Mouse (Mus musculus): Measurements from ENCODE around the gene Crb1.
"Not testable (repeated sequence)": the region's sequence is repeated elsewhere in the genome, so short reads cannot be mapped to it uniquely, and the experiment has no call there.

Crb1 gene

DNA sequence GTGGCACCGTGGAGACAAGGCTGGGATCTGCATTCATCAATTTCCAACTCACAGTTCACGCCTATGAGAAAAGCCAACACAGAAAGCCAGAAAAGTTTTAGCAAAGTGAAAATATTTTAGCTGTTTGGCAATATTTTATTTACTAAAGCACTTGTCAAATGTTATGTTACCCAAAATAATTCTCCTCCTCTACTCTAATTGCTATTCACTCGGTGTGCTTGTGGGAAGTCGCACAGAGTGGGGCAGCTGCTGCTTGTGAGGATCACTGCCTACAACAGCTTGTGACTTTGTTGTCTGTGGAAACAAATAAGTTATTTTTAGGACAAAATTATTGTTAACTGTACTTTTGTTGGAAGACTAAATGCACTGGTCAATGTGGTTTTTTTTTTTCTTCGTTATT lies 48.6 kb downstream of the Crb1 start:
- DNase-seq, result no peak

- DNase-seq, result no peak
Measured at GRCm38 (mm10) chr1:139325378-139325777, 51.5 kb downstream of the Crb1 start.

- no peak for DNase-seq
Measured at GRCm38 (mm10) chr1:139319798-139320197, 57.1 kb downstream of the Crb1 start.

- DNase-seq, result no peak
Measured at GRCm38 (mm10) chr1:139314297-139314874, 62.5 kb downstream of the Crb1 start.

DNA sequence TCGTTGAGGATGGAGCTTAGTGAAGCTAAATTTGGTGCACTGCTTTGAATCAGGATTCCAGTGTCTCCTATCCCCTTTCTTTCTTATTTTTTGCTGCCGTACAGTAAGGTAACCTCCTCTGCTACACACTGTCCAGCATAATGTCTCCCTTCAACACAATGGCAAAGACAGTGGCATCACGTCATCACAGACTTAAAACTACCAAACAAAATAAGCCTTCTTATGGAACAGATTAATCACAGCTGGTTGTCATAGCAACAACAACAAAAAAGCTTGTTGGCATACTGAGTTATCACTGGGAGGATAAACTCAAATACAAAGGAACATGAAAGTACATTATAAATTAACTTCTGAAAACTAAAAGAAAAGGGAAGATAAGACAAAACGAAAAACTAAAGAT lies 68.0 kb downstream of the Crb1 start:
- no peak for DNase-seq

DNA sequence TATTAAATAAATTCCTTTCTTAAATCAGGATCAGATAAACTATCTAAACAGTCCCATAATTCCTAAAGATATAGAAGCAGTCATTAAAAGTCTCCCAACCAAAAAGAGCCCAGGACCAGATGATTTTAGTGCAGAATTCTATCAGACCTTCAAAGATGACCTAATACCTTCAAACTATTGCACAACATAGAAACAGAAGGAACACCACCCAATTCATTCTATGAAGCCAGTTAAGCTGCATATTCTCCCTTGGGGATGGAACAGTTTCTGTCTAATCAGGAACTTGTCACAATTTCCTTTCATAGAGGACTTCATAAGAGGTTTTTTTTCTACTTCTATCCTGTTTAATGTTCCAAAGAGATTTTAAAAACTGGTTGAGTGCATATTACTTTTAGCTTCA lies 74.4 kb downstream of the Crb1 start:
- DNase-seq, result not testable (repeated sequence)

DNA sequence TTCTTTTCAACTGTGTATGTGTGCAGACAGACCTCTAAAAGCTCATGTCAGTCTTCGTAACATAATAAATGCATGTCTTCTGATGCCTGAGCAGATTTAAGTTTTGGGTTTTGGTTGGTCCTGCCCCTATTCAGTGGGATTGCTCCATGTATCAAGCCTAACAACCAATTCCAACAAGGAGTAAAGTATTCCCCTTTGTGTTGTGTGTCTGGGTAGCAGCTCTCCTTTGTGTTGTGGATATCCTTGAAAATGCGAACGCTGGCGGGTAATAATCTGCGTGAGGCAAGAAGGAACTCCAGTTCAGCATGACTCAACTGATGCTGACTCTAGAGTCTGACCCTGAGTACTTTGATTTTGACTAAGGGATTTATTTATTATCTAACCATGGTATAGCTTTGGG lies 75.1 kb downstream of the Crb1 start:
- DNase-seq, result no peak

GRCm38 (mm10) chr1:139292023-139292422 lies 84.9 kb downstream of the Crb1 start:
- no peak for DNase-seq

DNA sequence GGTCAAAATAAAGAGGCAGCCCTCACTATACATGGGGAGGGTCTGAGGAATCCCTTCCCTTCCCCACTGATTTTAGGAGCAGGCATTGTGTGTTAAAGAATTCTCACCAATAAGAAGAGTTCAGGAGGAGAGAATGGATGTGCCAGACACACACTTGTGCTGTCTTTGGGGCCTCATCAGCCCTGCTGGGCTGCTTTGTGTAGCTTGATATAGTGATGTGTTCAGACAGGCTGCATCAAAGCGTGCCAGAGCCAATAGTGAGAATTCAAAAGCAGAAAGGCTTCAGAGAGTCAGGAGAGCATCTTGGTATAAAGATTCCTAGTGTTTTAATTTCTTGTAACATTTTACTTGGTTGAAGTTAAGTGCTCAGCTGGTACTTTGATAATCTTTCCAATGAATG lies 85.3 kb downstream of the Crb1 start:
- DNase-seq, result no peak

DNA sequence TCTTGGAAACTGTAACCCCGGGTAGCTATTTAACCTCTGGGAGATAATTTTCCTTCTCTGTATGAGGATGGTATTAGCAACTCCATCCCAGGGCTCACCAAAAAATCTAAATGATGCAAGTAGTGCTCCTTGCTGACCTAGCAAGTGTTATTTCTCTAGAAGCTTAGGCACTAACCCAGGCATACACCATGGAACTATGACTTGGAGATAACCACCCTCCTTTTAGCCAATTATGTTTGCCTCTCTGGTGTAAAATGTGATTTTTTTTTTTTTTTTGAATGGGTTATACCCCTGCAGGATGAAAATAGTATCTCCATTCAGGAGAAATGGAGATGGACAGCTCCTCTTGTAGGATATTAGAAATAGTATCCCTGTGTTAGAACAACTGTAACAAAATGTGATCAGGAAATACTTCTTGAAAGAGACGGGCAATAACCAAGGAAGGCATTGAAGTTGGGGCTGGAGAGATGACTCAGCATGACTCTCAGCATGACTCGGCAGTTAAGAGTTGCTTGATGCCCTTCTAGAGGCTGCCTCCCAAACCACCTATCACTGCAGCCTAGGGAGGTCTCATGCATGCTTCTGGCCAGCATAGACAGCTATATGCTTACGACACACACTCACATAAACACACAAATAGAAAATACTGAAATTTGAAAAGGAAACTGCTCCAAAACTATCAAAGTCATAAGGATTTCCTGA lies 100.1 kb downstream of the Crb1 start:
- DNase-seq, result no peak

DNA sequence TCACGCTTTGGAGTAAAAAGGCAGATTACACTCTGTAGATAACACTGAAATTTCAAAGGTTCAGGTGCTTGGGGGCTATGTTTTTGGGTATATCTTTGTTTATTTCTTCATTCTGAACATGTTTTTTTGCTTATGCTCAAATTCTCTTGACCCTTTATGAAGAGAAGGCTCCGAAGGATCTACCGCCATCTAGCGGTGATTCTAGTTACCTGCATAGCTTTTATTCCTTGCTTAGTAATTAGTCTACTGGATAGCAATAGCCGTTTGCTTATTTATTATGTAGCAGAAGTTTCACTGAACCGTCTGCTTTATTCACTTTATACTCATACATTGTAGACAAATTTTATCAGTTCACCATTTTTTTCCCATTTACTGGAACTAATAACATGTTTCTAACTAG lies 109.1 kb downstream of the Crb1 start:
- DNase-seq, result peak; percentile 55

GRCm38 (mm10) chr1:139264245-139264644 lies 112.7 kb downstream of the Crb1 start:
- no peak for DNase-seq

DNA sequence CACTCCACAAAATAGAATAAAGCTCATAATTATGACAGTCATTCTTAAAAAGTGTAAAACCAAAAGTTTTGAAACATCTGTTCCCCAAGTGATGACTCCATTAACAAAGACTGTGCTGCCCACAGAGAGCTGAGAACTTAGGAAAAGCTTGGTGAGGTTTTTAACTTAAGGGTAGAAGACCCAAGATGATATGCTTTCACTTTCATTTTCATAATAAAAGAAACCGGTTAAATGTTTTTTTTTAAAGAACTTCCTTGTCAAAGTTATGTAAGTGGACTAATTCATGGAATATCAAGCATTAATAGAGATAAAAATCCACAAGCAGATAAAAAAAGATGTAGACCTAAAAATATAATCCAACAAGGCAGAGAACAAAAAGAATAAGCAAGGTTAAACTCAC lies 113.7 kb downstream of the Crb1 start:
- no peak for DNase-seq

DNA sequence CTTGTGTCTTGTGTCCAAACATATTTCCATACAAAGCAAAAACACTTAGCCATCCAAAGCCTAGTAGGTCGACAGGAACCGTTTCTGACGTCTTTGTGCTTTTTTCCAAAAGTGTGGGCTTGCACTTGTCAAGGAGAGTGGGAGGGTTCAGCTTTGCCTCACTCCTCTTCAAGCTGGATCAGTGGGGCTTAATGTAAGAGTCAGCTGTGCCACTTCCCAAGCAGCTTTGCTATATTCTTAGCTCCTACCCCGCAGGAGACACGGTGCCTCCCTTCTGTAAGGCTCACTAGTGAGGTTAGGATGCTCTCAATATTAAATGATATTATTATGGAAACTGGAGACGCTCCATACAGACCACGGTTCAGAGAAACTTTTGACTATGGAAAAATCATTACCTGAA lies 121.3 kb downstream of the Crb1 start:
- no peak for DNase-seq

DNA sequence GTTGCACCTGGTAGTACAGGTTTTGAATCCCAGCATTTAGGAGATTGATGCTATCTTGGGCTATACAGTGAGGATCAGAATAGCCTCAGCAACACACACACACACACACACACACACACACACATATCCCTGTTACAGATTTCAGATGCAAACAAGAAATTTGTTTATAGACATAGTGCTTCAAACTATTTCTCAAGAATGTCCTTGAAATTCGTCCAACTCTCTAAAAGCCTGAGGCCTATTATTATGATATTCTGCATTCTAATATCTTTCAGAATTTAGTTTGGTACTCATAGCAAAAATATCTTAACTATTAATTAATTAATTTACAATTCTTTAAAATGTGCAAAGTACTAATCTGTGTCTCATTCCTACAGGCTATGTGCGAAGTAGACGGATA lies 124.9 kb downstream of the Crb1 start:
- DNase-seq, result no peak

DNA sequence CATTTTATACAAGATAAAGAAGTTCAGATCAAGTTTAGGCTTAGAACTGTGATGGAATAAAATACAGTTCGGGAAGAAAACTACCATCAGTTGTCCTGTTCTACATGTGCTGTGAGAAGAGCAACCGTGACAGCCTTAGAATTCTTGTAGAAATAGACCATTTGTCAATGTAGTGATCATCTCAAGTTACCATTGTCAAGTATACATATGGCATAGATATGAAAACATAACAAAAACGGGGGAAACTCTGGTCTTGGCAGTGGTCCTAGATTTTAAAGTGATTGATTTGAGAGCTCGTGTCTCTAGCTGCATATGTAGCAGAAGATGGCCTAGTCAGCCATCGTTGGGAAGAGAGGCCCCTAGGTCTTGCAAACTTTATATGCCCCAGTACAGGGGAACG lies 127.7 kb downstream of the Crb1 start:
- DNase-seq, result no peak

GRCm38 (mm10) chr1:139246723-139247380 lies 130.0 kb downstream of the Crb1 start:
- no peak for DNase-seq

GRCm38 (mm10) chr1:139236794-139237193 lies 140.1 kb downstream of the Crb1 start:
- no peak for DNase-seq

GRCm38 (mm10) chr1:139234611-139235568 lies 142.0 kb downstream of the Crb1 start:
- no peak for DNase-seq

GRCm38 (mm10) chr1:139232636-139233035 lies 144.3 kb downstream of the Crb1 start:
- DNase-seq, result no peak

DNA sequence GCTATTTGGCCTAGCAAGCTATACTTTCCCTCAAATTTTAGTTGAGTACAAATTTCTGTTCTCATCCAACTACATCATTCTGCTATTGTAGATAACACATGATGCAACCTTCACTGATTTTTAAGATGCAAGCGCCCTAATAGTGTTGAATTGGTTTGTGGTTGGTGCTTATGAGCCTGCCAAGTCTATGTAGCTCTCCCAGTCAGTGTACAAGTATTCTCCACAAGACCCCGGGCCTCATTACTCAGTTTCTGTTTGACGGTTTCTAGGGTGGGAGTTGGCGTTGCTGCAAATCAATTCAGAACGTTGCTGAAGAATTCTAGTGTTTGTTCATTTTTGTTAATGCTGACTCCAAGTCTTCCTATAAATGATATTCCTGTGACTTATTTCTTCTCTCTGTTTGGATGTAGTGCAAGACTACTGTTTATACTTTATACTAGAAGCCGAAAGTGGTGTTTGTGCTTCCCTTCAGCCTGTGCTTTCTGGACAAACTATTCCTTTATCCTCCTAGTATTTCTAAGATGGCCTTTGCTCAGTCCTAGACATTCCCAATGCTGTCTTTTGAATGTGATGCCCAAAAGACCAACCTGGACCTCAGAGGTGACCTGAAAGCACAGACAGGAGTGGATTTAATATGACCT lies 152.5 kb downstream of the Crb1 start:
- no peak for DNase-seq

DNA sequence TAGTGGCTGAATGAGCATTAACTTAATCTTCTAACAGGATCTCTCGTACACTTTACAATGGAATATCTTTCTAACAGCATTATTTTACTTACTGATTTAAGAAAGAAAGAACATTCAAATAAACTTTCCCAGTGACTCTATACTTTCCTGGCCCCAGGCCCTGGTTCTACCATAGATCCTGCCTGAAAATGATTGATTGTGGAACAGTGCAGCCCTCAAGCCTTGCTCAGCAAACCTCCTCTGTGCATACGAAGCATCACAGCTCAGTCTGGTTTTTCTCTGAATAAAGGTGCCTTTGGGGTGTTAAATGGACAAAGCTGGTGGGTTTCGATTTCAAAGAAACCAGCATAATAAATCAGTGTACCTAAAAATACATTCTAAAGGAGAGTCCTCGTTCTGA lies 153.1 kb downstream of the Crb1 start:
- DNase-seq, result no peak

GRCm38 (mm10) chr1:139215311-139215710 lies 161.6 kb downstream of the Crb1 start:
- no peak for DNase-seq

Data from right cerebral cortex, adult 18-20 months (tissue).